Mouse (Mus musculus) hindbrain, embryonic 11.5 days (tissue): ENCODE results near the gene Ets1. TPM values are rescaled to one million over a fixed set of nuclear protein-coding genes. Genes with fewer than 3 reads are reported as not detected.
A peak's percentile ranks its signal among the peaks of the same experiment; 100 is the strongest.

Source experiments
- ATAC-seq: fragments of 200-750 bp; cut with Nextera tagmentation; 2 replicates; pipeline ENCODE4 v1.8.0; 2017; ENCODE audit warnings: mild to moderate bottlenecking, moderate TSS enrichment, moderate library complexity; ENCODE audit not compliant: low FRiP score
- DNase-seq: peaks from one replicate; pipeline ENCODE4 v3.0.0-alpha.2; 2015; ENCODE audit warnings: low spot score
- H3K27ac ChIP-seq: fragments of 300-500 bp; sonication (generic); 2 replicates; pipeline ENCODE4 v1.5.1; 2014; ENCODE audit warnings: mild to moderate bottlenecking, low read depth, low read length
- H3K27me3 ChIP-seq: fragments of 300-500 bp; sonication (generic); 2 replicates; pipeline ENCODE4 v1.6.1; 2014; ENCODE audit warnings: mild to moderate bottlenecking, low read length, moderate library complexity, mixed read lengths; ENCODE audit not compliant: control insufficient read depth, insufficient read depth
- H3K36me3 ChIP-seq: fragments of 300-500 bp; sonication (generic); 2 replicates; pipeline ENCODE4 v1.6.1; 2014; ENCODE audit warnings: mild to moderate bottlenecking, low read length, moderate library complexity, mixed read lengths; ENCODE audit not compliant: control insufficient read depth, insufficient read depth
- H3K4me1 ChIP-seq: fragments of 300-500 bp; sonication (generic); replicated peaks from 2 replicates; pipeline ENCODE4 v1.6.1; 2014; ENCODE audit warnings: low read length, mixed read lengths; ENCODE audit not compliant: control insufficient read depth, insufficient read depth
- H3K4me2 ChIP-seq: fragments of 300-500 bp; sonication (generic); replicated peaks from 2 replicates; pipeline ENCODE4 v1.6.1; 2014; ENCODE audit warnings: mild to moderate bottlenecking, low read depth, low read length
- H3K4me3 ChIP-seq: fragments of 300-500 bp; sonication (generic); 2 replicates; pipeline ENCODE4 v1.5.1; 2014; ENCODE audit warnings: low read depth, low read length
- H3K9ac ChIP-seq: fragments of 300-500 bp; sonication (generic); 2 replicates; pipeline ENCODE4 v1.6.1; 2014; ENCODE audit warnings: low read depth, low read length
- H3K9me3 ChIP-seq: fragments of 300-500 bp; sonication (generic); 2 replicates; pipeline ENCODE4 v1.6.1; 2016; ENCODE audit warnings: low read length; ENCODE audit not compliant: control insufficient read depth
- WGBS: fragments of 180-500 bp; shearing (Covaris S2); extraction: QIAGEN DNeasy Blood & Tissue Kit; methylation state at CpG from one replicate; pipeline ENCODE4 v1.1.7; 2014; 5-methylcytosine and 5-hydroxymethylcytosine counted together
- polyA plus RNA-seq: library from polyadenylated mRNA; unstranded; fragments of >200 nt; fragmentation: Nextera tagmentation; extraction: Ambion mirVana; gene quantifications from 2 replicates; pipeline ENCODE4 v1.2.1, GENCODE M21; 2014

Gene Ets1
- polyA plus RNA-seq, 1 experiment from 2014 or later, result 24.3 TPM

DNA sequence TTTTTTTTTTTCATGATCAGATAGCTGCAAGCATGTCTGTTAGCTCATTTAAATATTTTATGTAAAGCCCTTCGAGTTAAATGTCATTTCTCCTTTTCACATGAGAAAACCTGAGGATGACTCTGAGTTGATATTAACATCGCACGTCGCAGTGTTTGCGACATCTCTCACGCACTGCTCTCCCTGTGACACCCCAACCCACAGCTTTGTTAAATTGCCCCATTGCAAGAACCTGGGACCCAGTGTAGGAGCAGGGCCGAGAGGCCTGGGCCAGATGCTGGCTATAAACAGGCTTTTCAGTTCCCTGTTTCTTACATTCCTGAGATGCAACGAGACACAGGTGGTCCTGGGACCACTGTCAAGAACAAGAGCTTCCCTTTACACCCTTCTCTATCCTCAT, 39.7 kb upstream of the Ets1 start:
- no peaks in the 10 kb centered on the region for H3K9me3 ChIP-seq
- H3K4me1 ChIP-seq, result peaks cover 5% of the 10 kb centered on the region; the same call in 1 of the 2 replicates
- peaks cover 5% of the 10 kb centered on the region; the same call in 1 of the 2 replicates for H3K27me3 ChIP-seq
- H3K4me2 ChIP-seq, result no peak overlapping the region
- 82% methylated on average over 8 of the region's 8 CpGs for WGBS
- H3K27ac ChIP-seq, result no peak overlapping the region
- no peaks in the 10 kb centered on the region for H3K36me3 ChIP-seq
- DNase-seq (no peak), ATAC-seq (no peak)
- no peak overlapping the region for H3K4me3 ChIP-seq
- H3K9ac ChIP-seq, result no peak overlapping the region

- no peak for DNase-seq
- Histone ChIP-seq H3K27ac (no peak overlapping the region), H3K36me3 (no peaks in the 10 kb centered on the region), H3K4me2 (no peak overlapping the region), H3K9ac (no peak overlapping the region), H3K27me3 (no peaks in the 10 kb centered on the region), H3K4me3 (no peak overlapping the region), H3K4me1 (no peaks in the 10 kb centered on the region), H3K9me3 (no peaks in the 10 kb centered on the region)
- 87% methylated on average over 5 of the region's 5 CpGs for WGBS
- no peak for ATAC-seq
These were observed 34.1 kb upstream of the Ets1 start for GRCm38 (mm10) chr9:32601953-32602352.

DNA sequence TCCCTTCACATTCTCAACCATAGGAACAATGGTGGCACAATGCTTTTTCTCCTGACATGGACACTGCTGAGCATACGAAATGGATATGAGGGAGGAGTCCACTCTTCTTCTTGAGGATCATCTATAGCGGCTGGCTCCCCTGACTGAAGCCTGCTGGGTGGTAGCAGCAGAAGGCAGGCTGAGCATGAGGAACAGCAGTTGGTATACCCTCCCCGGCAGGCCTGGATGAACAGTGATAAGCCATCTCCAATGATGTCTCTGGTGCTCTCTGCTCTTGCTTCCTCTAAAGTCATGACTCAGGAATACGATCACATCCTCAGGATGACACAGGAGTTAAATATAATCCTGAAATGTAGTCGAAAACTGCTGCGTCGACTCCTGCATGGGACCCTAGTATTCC, 32.9 kb upstream of the Ets1 start:
- no peak for DNase-seq
- Histone ChIP-seq H3K4me3 (no peak overlapping the region), H3K36me3 (no peaks in the 10 kb centered on the region), H3K9me3 (no peaks in the 10 kb centered on the region), H3K27me3 (no peaks in the 10 kb centered on the region), H3K9ac (no peak overlapping the region), H3K27ac (no peak overlapping the region), H3K4me2 (no peak overlapping the region), H3K4me1 (no peaks in the 10 kb centered on the region)
- ATAC-seq, result no peak
- WGBS, result 84% methylated on average over 7 of the region's 7 CpGs

DNA sequence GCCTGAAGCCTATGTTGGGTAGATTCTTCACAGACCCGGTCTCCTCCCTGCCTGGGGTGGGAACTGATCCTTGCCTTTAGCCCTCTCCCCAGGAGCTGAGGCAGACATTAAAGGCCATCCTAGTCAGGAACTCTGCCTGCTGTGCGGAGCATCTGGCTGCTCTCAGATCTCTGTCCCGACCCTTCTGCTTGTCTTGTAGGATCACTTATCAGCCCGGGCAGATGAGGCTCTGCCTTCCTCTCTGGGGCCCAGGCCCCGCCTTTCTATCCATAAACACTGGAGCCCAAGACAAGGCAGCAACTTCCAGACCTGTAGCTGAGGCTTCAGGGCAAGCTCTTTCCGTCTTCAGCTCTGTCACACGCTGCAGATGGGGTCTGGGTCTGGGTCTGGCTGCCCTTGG, 28.8 kb upstream of the Ets1 start:
- 16% methylated on average over 7 of the region's 7 CpGs for WGBS
- no peak overlapping the region for H3K4me2 ChIP-seq
- DNase-seq, result no peak

GRCm38 (mm10) chr9:32608831-32609610, 27.0 kb upstream of the Ets1 start:
- no peak for ATAC-seq

More for the DNA sequence above, 28.8 kb upstream of the Ets1 start:
- Histone ChIP-seq H3K9me3 (no peaks in the 10 kb centered on the region), H3K36me3 (no peaks in the 10 kb centered on the region), H3K4me1 (no peaks in the 10 kb centered on the region), H3K27ac (no peak overlapping the region), H3K4me3 (no peak overlapping the region), H3K9ac (no peak overlapping the region), H3K27me3 (no peaks in the 10 kb centered on the region)
- ATAC-seq, result 0 out of 2 replicates have a peak, but pooled peaks have one; percentile 25

GRCm38 (mm10) chr9:32610218-32610617, 25.8 kb upstream of the Ets1 start:
- Histone ChIP-seq H3K4me1 (no peaks in the 10 kb centered on the region), H3K27ac (no peak overlapping the region), H3K36me3 (no peaks in the 10 kb centered on the region), H3K9me3 (no peaks in the 10 kb centered on the region), H3K27me3 (peaks cover 3% of the 10 kb centered on the region; the same call in 1 of the 2 replicates), H3K4me2 (no peak overlapping the region), H3K9ac (no peak overlapping the region), H3K4me3 (no peak overlapping the region)
- DNase-seq (no peak), ATAC-seq (no peak)
- 84% methylated on average over 8 of the region's 8 CpGs for WGBS

More at GRCm38 (mm10) chr9:32608831-32609610, 27.0 kb upstream of the Ets1 start:
- Histone ChIP-seq H3K9ac (no peak overlapping the region), H3K4me2 (no peak overlapping the region), H3K4me1 (no peaks in the 10 kb centered on the region), H3K9me3 (no peaks in the 10 kb centered on the region), H3K36me3 (no peaks in the 10 kb centered on the region), H3K4me3 (no peak overlapping the region), H3K27ac (no peak overlapping the region), H3K27me3 (no peaks in the 10 kb centered on the region)
- DNase-seq, result no peak
- WGBS, result 89% methylated on average over 10 of the region's 10 CpGs

- Histone ChIP-seq H3K27me3 (peaks cover 3% of the 10 kb centered on the region; the same call in 1 of the 2 replicates), H3K36me3 (no peaks in the 10 kb centered on the region), H3K4me2 (no peak overlapping the region), H3K9ac (no peak overlapping the region), H3K4me1 (no peaks in the 10 kb centered on the region), H3K27ac (no peak overlapping the region), H3K9me3 (no peaks in the 10 kb centered on the region), H3K4me3 (no peak overlapping the region)
- ATAC-seq (no peak), DNase-seq (no peak)
- WGBS, result 55% methylated on average over 4 of the region's 4 CpGs
These were observed 25.4 kb upstream of the Ets1 start for GRCm38 (mm10) chr9:32610631-32611030.

GRCm38 (mm10) chr9:32611340-32611739, 24.7 kb upstream of the Ets1 start:
- ATAC-seq, result no peak

DNA sequence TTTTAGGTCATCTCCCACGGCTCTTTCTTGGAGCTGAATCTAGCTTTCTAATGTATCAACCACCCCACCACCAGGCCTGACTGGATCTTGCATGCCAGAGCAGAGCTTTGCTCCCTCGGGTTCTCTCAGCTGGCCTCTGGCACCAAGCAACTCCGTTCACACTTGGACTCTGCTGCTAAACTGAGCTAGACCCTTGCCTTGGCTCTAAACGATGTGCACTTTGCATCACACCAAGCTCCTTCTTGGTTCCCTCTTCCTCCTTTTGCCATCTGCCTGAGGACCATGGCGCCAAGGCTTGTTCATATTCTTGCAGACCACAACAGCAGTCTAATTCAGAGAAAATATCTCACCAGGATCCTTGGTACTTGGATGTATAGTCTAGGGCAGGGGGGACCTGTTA, 23.6 kb upstream of the Ets1 start:
- H3K4me1 ChIP-seq, result no peaks in the 10 kb centered on the region
- H3K9me3 ChIP-seq, result no peaks in the 10 kb centered on the region
- no peak overlapping the region for H3K9ac ChIP-seq
- no peak overlapping the region for H3K4me3 ChIP-seq
- ATAC-seq, result no peak
- H3K27me3 ChIP-seq, result peaks cover 3% of the 10 kb centered on the region; the same call in 1 of the 2 replicates
- 90% methylated on average over 5 of the region's 5 CpGs for WGBS
- no peak for DNase-seq
- H3K36me3 ChIP-seq, result no peaks in the 10 kb centered on the region
- H3K27ac ChIP-seq, result no peak overlapping the region
- H3K4me2 ChIP-seq, result no peak overlapping the region

More at GRCm38 (mm10) chr9:32611340-32611739, 24.7 kb upstream of the Ets1 start:
- H3K9ac ChIP-seq, result no peak overlapping the region
- H3K9me3 ChIP-seq, result no peaks in the 10 kb centered on the region
- DNase-seq, result no peak
- H3K27ac ChIP-seq, result no peak overlapping the region
- peaks cover 3% of the 10 kb centered on the region; the same call in 1 of the 2 replicates for H3K27me3 ChIP-seq
- no peaks in the 10 kb centered on the region for H3K4me1 ChIP-seq
- no peak overlapping the region for H3K4me3 ChIP-seq
- no peaks in the 10 kb centered on the region for H3K36me3 ChIP-seq
- no peak overlapping the region for H3K4me2 ChIP-seq
- WGBS, result 92% methylated on average over 4 of the region's 4 CpGs
